Mouse (Mus musculus): ENCODE measurements around the gene Prph2. TPM values are rescaled to one million over a fixed set of nuclear protein-coding genes. Genes with fewer than 3 reads are reported as not detected.

Gene Prph2
- polyA plus RNA-seq, 1 experiment from 2014 or later, result not detected

DNA sequence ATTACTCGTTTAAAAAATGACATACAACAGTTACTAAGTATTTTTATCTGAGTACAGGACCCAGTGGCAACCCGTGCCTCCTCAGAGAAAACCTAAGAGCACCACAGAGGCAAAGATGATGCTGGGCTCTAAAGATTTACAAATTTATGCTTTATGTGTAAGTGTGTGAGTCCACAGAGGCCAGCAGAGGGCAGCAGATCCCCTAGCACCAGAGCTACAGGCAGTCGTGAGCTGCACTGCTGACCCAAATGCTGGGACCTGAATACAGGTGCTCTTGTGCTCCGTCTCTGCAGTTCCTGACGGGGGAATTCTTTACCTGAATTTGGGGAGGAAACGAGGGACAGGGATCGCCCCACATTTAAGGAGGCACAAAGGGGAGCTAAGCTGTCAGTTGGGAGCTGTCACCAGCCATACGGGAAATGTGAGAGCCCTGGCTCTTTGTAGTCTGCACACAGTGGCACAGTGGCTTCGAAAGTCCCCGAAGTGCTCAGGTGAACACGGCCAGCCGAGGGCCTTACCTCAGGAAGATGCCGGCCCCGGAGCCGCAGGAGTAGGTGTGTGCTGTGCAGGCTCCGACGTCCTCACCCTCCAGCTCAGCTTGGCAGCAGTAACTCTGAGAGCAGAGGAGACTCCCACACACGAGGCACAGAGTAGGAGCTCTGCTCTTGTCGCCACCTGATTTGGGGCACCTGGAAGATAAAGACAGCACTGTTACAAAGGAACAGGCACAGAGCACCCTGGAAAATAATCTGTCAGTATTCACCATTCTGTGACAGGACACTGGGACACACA lies 23.5 kb downstream of the Prph2 start:
- 88% methylated on average over 19 of the region's 19 CpGs for WGBS
- no peaks in the 10 kb centered on the region for H3K4me1 ChIP-seq (ENCODE audit: control insufficient read depth, insufficient read depth, low read length)
- no peaks in the 10 kb centered on the region for H3K9me3 ChIP-seq (ENCODE audit: control insufficient read depth, low read length)
- H3K27ac ChIP-seq (ENCODE audit: low read depth, low read length), result no peak overlapping the region
- H3K4me3 ChIP-seq (ENCODE audit: low read depth, low read length), result no peak overlapping the region
- H3K4me2 ChIP-seq (ENCODE audit: low read depth, low read length), result no peak overlapping the region
- H3K27me3 ChIP-seq (ENCODE audit: control insufficient read depth, insufficient read depth, low read length), result no peaks in the 10 kb centered on the region
- peaks cover 77% of the 10 kb centered on the region for H3K36me3 ChIP-seq (ENCODE audit: control insufficient read depth, insufficient read depth, low read length)
- ATAC-seq (ENCODE audit: low read depth), result no peak
- H3K9ac ChIP-seq (replicated peaks; ENCODE audit: low read depth, low read length), result no peak overlapping the region

DNA sequence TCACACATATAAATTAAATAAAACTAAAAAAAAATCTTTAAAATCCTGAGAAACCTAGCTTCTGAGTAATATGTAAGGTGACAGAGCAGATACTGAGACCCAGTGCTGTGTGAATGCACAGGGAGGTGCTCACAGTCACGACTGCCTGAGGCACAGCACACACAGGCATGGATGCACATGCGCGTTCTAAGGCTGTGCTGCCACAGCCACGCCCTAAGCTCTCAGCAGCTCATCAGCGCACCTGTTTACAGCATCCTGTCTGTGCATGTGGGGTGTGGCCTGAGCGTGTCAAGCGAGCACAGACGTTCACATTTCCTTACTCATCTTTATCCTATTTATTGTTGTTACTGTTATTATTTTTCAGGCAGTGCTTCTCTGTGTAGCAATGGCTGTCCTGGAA lies 30.2 kb downstream of the Prph2 start:
- Histone ChIP-seq H3K9me3 (ENCODE audit: control insufficient read depth, low read length) (no peaks in the 10 kb centered on the region), H3K36me3 (ENCODE audit: control insufficient read depth, insufficient read depth, low read length) (peaks cover 93% of the 10 kb centered on the region), H3K27me3 (ENCODE audit: control insufficient read depth, insufficient read depth, low read length) (no peaks in the 10 kb centered on the region), H3K9ac (replicated peaks; ENCODE audit: low read depth, low read length) (no peak overlapping the region), H3K4me2 (ENCODE audit: low read depth, low read length) (no peak overlapping the region), H3K27ac (ENCODE audit: low read depth, low read length) (no peak overlapping the region), H3K4me3 (ENCODE audit: low read depth, low read length) (no peak overlapping the region), H3K4me1 (ENCODE audit: control insufficient read depth, insufficient read depth, low read length) (no peaks in the 10 kb centered on the region)
- ATAC-seq (ENCODE audit: low read depth), result no peak
- 97% methylated on average over 8 of the region's 8 CpGs for WGBS

DNA sequence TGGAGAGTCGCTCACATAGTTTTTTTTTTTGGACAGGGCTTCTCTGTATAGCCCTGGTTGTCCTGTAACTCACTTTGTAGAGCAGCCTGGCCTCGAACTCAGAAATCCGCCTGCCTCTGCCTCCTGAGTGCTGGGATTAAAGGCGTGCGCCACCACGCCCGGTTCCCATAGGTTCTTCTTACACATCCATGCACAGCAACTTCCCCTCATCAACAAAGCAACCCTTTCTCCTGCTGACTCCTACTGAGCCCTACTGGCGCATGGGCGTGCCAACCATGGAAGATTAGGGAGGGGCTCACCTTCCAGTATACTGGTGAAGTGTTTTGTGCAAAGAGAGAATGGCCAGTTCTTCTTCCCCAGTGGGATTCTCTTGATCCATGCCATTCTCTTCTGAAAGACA lies 32.2 kb downstream of the Prph2 start:
- no peak overlapping the region for H3K4me3 ChIP-seq (ENCODE audit: low read depth, low read length)
- no peaks in the 10 kb centered on the region for H3K4me1 ChIP-seq (ENCODE audit: control insufficient read depth, insufficient read depth, low read length)
- H3K27ac ChIP-seq (ENCODE audit: low read depth, low read length), result no peak overlapping the region
- H3K9me3 ChIP-seq (ENCODE audit: control insufficient read depth, low read length), result no peaks in the 10 kb centered on the region
- no peak overlapping the region for H3K9ac ChIP-seq (replicated peaks; ENCODE audit: low read depth, low read length)
- H3K36me3 ChIP-seq (ENCODE audit: control insufficient read depth, insufficient read depth, low read length), result peaks cover 90% of the 10 kb centered on the region
- WGBS, result 98% methylated on average over 9 of the region's 9 CpGs
- ATAC-seq (ENCODE audit: low read depth), result no peak
- H3K27me3 ChIP-seq (ENCODE audit: control insufficient read depth, insufficient read depth, low read length), result no peaks in the 10 kb centered on the region
- no peak overlapping the region for H3K4me2 ChIP-seq (ENCODE audit: low read depth, low read length)

DNA sequence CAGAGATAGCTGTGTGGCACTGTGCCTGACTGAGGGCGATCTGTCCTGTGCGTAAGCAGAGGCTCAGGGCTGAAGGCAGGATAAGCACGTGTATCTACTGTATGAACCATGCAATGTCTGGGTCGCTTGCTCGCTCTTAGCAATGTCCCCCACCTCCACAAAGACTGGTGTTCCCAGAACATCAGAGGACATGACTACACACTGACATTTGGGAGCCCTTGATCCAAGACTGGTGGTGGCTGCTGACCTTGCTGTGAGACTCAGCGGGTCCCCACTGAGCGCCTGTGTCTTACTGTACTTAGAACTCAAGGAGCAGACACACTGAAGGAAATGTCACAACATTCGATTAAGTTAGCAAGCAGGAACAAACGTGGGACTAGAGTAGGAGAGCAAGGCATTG lies 36.0 kb downstream of the Prph2 start:
- no peak overlapping the region for H3K4me2 ChIP-seq (ENCODE audit: low read depth, low read length)
- no peaks in the 10 kb centered on the region for H3K27me3 ChIP-seq (ENCODE audit: control insufficient read depth, insufficient read depth, low read length)
- H3K4me3 ChIP-seq (ENCODE audit: low read depth, low read length), result no peak overlapping the region
- 94% methylated on average over 9 of the region's 9 CpGs for whole genome bisulfite sequencing
- no peak overlapping the region for H3K9ac ChIP-seq (replicated peaks; ENCODE audit: low read depth, low read length)
- H3K4me1 ChIP-seq (ENCODE audit: control insufficient read depth, insufficient read depth, low read length), result no peaks in the 10 kb centered on the region
- no peak overlapping the region for H3K27ac ChIP-seq (ENCODE audit: low read depth, low read length)
- no peaks in the 10 kb centered on the region for H3K9me3 ChIP-seq (ENCODE audit: control insufficient read depth, low read length)
- no peak for ATAC-seq (ENCODE audit: low read depth)
- H3K36me3 ChIP-seq (ENCODE audit: control insufficient read depth, insufficient read depth, low read length), result peaks cover 78% of the 10 kb centered on the region

DNA sequence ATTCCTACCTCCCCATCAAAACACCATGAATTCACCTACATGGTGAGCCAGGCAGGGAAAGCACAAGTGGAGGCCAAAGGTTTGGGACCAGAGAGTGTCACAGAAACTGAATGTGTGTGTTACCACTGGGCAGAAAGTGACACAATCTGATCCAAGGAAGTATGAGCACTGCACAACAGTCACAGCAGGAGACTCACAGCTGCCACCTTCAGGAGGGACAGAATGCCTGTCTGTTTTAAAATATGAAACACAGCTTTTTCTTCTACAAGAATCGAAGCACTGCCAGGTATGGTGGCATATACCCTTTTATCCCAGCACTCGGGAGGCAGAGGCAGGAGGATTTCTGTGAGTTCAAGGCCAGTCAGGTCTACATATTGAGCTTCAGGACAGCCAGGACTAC lies 47.8 kb downstream of the Prph2 start:
- no peak for ATAC-seq (ENCODE audit: low read depth)
- Histone ChIP-seq H3K4me3 (ENCODE audit: low read depth, low read length) (no peak overlapping the region), H3K27ac (ENCODE audit: low read depth, low read length) (no peak overlapping the region), H3K27me3 (ENCODE audit: control insufficient read depth, insufficient read depth, low read length) (no peaks in the 10 kb centered on the region), H3K9ac (replicated peaks; ENCODE audit: low read depth, low read length) (no peak overlapping the region), H3K36me3 (ENCODE audit: control insufficient read depth, insufficient read depth, low read length) (peaks cover 89% of the 10 kb centered on the region), H3K4me2 (ENCODE audit: low read depth, low read length) (no peak overlapping the region), H3K4me1 (ENCODE audit: control insufficient read depth, insufficient read depth, low read length) (no peaks in the 10 kb centered on the region), H3K9me3 (ENCODE audit: control insufficient read depth, low read length) (no peaks in the 10 kb centered on the region)
- WGBS, result 96% methylated on average over 2 of the region's 2 CpGs

DNA sequence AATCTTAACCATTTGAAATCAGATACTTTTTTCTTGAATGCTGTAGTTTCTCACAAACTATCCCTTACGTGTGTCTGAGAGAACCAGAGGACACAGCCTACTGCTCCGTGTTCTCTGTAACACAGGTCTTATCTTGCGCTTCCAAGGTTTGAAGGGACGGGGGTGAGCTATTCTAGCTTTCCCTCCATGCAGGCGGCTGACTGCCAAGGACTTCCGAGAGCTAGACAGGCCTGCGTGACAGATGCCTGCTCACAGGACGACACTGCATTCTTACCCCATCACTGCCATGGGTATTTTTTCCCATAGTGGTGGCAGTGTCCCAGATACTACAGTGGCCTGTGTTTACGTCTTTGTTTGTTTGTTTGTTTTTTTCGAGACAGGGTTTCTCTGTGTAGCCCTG lies 50.0 kb downstream of the Prph2 start:
- Histone ChIP-seq H3K9me3 (ENCODE audit: control insufficient read depth, low read length) (no peaks in the 10 kb centered on the region), H3K36me3 (ENCODE audit: control insufficient read depth, insufficient read depth, low read length) (peaks cover 90% of the 10 kb centered on the region), H3K9ac (replicated peaks; ENCODE audit: low read depth, low read length) (no peak overlapping the region), H3K27me3 (ENCODE audit: control insufficient read depth, insufficient read depth, low read length) (no peaks in the 10 kb centered on the region), H3K4me1 (ENCODE audit: control insufficient read depth, insufficient read depth, low read length) (no peaks in the 10 kb centered on the region), H3K4me3 (ENCODE audit: low read depth, low read length) (no peak overlapping the region), H3K4me2 (ENCODE audit: low read depth, low read length) (no peak overlapping the region), H3K27ac (ENCODE audit: low read depth, low read length) (no peak overlapping the region)
- WGBS, result 95% methylated on average over 10 of the region's 10 CpGs
- no peak for ATAC-seq (ENCODE audit: low read depth)

DNA sequence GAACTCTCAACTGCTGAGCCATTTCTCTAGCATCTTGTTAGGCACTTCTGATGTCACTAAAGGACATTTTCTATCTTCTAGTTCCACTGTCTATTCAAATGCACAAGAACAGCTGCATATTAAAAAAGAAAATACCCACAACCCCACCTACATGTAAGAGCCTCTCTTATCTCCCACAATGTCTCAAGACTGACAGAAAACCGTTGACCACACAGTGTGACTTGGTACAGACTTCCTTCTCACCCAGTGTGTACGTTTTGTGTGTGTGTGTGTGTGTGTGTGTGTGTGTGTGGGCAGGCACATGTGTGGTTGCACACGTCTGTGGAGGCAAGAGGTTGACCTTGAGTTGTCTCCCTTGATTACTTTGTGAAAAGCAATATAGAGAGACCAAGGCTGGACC lies 51.9 kb downstream of the Prph2 start:
- Histone ChIP-seq H3K27ac (ENCODE audit: low read depth, low read length) (no peak overlapping the region), H3K27me3 (ENCODE audit: control insufficient read depth, insufficient read depth, low read length) (no peaks in the 10 kb centered on the region), H3K9ac (replicated peaks; ENCODE audit: low read depth, low read length) (no peak overlapping the region), H3K4me2 (ENCODE audit: low read depth, low read length) (no peak overlapping the region), H3K9me3 (ENCODE audit: control insufficient read depth, low read length) (no peaks in the 10 kb centered on the region), H3K4me3 (ENCODE audit: low read depth, low read length) (no peak overlapping the region), H3K36me3 (ENCODE audit: control insufficient read depth, insufficient read depth, low read length) (peaks cover 92% of the 10 kb centered on the region), H3K4me1 (ENCODE audit: control insufficient read depth, insufficient read depth, low read length) (no peaks in the 10 kb centered on the region)
- ATAC-seq (ENCODE audit: low read depth), result no peak
- 90% methylated on average over 3 of the region's 3 CpGs for WGBS

DNA sequence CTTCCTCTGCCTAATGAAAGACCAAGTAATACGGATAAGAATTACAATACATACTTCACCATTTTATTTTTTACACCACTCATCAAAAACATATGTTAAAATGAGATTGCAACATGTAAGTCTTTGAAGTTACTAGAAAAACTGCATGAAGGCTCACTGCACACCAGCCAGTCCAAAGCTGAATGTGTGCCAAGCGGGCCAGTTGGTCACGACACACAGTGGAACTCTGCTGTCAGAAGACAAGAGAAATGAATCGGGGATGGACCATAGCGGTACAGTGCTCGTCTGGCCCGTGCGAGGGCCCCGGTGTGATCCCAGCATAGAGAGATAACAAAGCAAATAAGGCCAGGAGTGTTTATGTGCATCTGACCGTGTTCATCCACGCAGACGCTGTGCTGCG lies 52.9 kb downstream of the Prph2 start:
- H3K4me3 ChIP-seq (ENCODE audit: low read depth, low read length), result no peak overlapping the region
- H3K27me3 ChIP-seq (ENCODE audit: control insufficient read depth, insufficient read depth, low read length), result no peaks in the 10 kb centered on the region
- H3K4me1 ChIP-seq (ENCODE audit: control insufficient read depth, insufficient read depth, low read length), result no peaks in the 10 kb centered on the region
- no peak overlapping the region for H3K9ac ChIP-seq (replicated peaks; ENCODE audit: low read depth, low read length)
- no peaks in the 10 kb centered on the region for H3K9me3 ChIP-seq (ENCODE audit: control insufficient read depth, low read length)
- ATAC-seq (ENCODE audit: low read depth), result no peak
- WGBS, result 87% methylated on average over 13 of the region's 13 CpGs
- H3K27ac ChIP-seq (ENCODE audit: low read depth, low read length), result no peak overlapping the region
- peaks cover 92% of the 10 kb centered on the region for H3K36me3 ChIP-seq (ENCODE audit: control insufficient read depth, insufficient read depth, low read length)
- H3K4me2 ChIP-seq (ENCODE audit: low read depth, low read length), result no peak overlapping the region

DNA sequence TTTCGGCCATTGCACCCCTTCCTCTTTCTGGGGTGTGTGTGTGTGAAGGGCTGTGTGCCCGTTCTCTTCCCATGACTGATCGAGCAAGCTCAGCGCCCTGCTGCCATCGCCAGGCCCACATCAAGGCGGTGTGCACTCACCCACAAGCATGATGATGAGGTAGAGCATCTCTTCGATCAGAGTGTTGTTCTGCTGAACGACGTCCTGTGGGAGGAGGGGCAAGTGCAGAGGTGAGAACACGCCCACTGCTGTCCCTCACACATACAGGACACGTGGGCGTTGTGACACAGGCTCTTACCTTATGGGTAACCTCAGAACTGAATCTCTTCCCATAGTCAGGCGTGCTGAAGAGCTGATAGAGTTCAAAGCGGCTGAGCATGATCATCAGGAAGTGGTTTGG lies 56.6 kb downstream of the Prph2 start:
- H3K27me3 ChIP-seq (ENCODE audit: control insufficient read depth, insufficient read depth, low read length), result no peaks in the 10 kb centered on the region
- H3K4me1 ChIP-seq (ENCODE audit: control insufficient read depth, insufficient read depth, low read length), result no peaks in the 10 kb centered on the region
- WGBS, result 94% methylated on average over 14 of the region's 14 CpGs
- no peak overlapping the region for H3K4me2 ChIP-seq (ENCODE audit: low read depth, low read length)
- no peaks in the 10 kb centered on the region for H3K9me3 ChIP-seq (ENCODE audit: control insufficient read depth, low read length)
- H3K9ac ChIP-seq (replicated peaks; ENCODE audit: low read depth, low read length), result no peak overlapping the region
- no peak for ATAC-seq (ENCODE audit: low read depth)
- H3K36me3 ChIP-seq (ENCODE audit: control insufficient read depth, insufficient read depth, low read length), result peaks cover 91% of the 10 kb centered on the region
- H3K4me3 ChIP-seq (ENCODE audit: low read depth, low read length), result no peak overlapping the region
- H3K27ac ChIP-seq (ENCODE audit: low read depth, low read length), result no peak overlapping the region
